Mouse (Mus musculus): Measurements from ENCODE around the gene Ckap2l.

Ckap2l gene

DNA sequence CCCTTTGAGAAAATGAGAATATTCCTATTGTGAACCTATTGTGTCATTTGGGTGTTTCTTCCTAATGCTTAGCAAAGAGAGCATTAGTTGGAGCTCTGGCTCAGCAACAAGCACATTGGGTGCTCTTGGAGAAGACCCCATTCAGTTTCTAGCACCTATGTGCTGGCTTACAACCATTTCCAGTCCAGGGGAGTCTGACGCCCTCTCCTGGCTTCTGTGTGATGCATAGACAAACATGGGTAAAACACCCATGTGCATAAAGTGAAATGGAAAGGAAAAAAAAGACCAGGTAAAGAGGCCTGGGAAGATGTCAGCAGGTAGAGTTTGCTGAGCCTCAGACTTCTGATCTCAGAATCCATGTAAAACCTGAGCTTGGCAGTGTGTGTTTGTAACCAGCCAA lies 63.8 kb downstream of the Ckap2l start:
- DNase-seq: no peak

DNA sequence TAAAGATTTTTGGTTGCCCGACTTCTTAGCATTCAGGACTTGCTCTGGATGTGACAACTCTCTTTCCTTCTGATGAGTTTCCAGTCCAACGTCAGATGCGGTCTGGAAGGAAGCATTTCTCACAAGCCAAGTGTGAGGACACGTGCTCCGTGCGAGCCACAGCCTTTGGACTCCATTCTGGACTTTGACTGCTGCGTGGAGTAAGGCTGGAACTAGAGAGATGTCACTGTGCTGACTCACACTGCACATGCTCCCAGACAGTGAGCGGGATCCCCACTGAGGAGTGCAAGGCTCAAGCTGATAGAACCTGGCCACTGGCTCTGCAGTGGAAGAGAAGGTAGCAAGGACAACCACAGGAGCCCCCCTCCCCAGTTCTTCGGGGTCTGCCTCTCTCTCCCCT lies 64.5 kb downstream of the Ckap2l start:
- peak; percentile 94 for DNase-seq

DNA sequence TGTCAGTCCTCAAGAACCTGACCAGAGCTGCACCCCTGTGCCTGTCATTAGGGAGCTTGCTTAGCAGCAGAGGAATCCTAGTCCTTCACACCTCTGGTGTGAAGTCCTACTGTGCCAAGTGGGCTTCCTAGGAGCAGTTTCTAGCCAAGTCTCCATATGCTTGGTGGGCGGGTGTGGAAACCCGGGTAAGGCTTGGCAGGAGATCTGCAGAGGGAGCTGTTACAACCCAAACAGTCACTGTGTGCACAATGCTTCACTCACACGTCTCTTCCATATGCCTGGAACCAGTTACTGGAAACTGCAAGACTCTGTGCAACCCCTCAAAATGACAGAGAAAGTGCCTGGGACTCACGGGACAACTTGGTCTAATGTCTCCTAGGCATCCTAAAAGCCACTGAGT lies 65.0 kb downstream of the Ckap2l start:
- no peak for DNase-seq

GRCm38 (mm10) chr2:129229316-129229715 lies 67.7 kb downstream of the Ckap2l start:
- no peak for DNase-seq

GRCm38 (mm10) chr2:129228571-129228970 lies 68.4 kb downstream of the Ckap2l start:
- DNase-seq: no peak

GRCm38 (mm10) chr2:129227709-129228108 lies 69.3 kb downstream of the Ckap2l start:
- DNase-seq: no peak

DNA sequence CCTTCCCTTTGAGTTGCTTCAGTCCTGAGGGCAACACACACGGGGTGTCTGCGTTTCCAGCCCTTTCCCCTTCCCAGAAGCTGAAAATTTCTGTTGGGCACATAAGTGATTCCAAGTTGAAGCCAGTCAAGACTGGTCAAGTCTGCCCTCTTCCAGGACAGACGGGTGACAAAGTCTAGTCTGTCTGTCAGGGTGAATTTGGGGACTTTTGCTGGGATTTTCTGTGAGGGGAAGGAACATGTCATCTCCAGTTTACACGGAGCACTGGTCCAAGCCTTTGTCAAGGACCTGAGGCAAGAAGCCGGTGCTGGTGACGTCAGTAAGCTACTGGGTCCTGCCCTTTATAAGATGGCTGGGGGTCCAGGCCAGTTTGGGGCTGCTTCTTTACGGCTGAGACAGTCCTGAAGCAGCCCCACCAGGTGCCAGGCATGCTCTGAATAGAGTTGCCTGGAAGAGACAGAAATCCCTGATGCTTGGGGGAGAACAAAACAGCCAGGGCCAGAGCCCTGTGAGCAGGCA lies 69.9 kb downstream of the Ckap2l start:
- no peak for DNase-seq

DNA sequence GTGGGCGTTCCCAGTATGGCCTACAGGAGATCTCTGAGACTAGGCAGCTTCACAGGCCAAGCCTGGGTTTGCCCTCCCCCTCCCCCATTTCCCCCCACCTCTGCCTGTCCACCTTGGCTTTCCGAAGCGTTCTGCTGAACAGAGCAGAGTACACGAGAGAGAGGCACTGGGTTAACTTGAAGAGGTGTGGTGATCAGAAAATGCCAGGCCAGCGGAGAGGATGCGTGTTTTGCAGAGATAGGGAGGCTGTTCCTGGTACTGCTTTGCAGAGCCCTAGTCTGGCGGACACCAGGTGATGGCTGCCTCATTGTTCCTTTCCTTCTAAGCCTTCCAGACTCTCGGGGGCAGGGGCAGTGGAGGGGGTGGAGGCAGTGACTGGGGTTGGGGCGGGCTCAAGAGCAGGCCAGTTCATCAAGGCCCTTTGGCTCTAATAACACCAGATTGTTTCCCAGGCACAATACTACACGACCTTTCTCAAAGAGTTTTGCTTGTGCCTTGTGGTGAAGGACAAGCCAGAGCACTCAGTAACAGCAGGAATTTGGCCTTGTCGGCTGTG lies 70.6 kb downstream of the Ckap2l start:
- no peak for DNase-seq

DNA sequence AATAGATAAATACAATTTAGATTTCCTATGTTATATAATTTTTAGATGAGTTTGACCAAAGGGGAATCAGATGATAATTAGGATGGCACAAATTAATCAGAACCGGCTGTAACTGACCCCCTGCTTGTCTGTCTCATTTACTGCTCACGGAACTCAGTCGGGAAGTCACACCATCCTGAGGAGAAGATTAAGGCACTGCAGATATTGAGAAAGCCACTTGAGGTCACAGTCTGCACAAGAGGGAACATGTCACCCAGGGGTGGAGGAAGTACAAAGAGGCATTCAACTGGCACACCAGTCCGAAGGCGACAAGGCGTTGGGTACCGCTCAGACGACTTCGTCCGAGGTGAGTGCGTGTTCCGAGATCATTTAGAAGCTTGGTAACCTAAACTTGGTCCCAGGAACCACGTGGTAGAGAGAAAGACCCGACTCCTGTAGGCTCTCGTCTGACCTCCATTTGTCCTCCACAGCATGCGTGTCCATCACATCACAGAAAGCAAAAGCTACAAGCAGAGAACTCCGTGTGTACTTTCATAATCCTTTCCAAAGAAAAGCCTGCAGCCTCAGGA lies 71.7 kb downstream of the Ckap2l start:
- no peak for DNase-seq

- no peak for DNase-seq
Measured at GRCm38 (mm10) chr2:129224178-129224577, 72.8 kb downstream of the Ckap2l start.

GRCm38 (mm10) chr2:129221097-129221632 lies 75.8 kb downstream of the Ckap2l start:
- no peak for DNase-seq

GRCm38 (mm10) chr2:129218537-129219105 lies 78.4 kb downstream of the Ckap2l start:
- no peak for DNase-seq
